Mouse (Mus musculus): ENCODE measurements at regions not wholly inside any gene's neighbourhood (a gene's known extent, or its start where the extent isn't known, plus 50 kb on each side); places are given as distances from the start of the nearest gene placed in this dataset.

DNA sequence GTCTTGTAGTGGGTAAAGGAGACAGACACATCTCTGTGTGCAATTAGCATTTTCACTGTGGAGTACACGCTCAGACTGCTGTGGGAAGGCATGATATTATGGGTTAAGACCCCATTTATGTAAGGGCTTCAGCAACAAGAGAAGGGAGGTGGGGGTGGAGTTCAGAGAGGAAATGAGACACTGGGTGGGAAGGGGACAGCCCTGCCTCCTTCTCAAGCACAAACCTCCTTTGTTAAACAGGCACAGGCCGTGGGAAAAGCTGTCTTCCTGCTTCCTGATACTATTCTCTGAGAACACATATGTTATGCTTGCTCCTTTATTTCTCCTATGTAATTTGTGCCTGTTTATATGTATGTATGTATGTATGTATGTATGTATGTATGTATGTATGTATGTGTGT lies 237.4 kb upstream of the Cxcr4 start:
- no peak for DNase-seq (ENCODE audit: low read depth, low spot score)

DNA sequence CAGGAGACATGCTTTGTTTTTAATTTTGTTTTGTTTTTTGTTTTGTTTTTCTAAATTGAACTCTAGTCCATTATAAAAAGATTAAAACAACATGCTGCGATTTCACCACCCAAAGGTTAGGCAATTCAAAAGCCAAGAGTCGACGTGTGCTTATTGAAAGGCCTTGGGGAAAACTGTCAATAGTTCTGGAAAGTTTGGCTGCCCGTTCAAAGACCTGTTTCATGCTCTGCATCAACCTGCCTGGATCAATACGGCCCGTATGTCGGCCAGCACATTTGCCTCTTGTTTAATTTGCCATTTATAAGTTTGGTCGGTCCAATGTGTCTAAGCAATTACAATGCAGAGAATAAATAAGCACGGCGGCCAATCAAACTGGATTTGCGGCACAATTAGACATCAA lies 234.3 kb upstream of the Cxcr4 start:
- DNase-seq (ENCODE audit: low read depth, low spot score), result no peak

DNA sequence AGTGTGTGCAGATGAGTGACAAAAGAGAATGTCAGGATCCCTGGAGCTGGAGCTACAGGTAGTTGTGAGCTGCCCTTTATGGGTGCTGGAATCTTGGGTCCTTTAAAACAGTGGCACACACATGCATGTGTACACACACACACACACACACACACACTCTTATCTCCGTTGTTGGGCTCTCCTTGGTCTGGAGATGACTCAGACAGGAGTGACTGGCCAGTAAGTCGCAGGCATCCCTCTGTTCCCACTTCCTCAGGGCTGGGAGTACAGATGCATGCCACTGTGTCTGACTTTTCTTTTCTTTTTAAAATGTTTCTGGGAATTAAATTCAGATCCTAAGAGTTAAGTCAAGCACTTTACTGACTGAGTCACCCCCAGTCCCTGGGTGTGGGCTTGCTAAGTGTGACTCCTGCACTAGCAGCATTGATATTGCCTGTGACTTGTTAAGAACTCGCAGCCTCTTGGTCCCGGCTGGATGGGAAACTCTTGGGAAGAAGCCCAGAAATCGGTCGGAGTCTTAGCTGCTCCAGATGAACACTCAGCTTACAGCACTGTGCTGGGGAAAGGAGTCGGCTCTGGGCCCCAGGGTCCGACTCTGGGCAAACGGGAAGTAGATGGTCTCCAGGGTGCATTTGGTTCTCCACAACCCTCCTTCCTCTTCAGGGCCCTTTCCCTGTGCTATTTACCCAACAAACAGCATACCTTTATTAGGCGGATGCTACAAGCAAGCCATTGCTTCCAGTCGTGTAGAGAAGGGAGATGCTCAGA lies 233.0 kb upstream of the Cxcr4 start:
- no peak for DNase-seq (ENCODE audit: low read depth, low spot score)

DNA sequence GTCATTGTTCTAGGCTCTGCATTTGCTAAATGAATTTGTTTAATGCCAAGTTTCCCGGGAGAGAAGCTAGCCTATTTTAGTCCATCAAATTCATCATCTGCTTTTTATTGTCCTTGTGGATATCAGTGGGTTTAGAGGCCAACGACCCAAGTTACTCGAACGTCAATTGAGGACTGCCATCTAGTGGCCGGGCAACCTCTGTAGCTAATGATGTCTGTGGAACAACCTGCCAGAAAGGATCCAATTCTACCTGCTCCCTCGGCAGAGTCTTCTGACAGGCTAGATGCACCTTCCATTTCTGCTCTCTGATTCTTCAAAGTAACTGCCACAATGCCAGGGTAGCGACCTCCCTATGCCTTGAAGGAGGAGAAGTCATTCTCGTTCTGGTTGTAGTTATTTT lies 232.1 kb upstream of the Cxcr4 start:
- peak; percentile 22 for DNase-seq (ENCODE audit: low read depth, low spot score)

DNA sequence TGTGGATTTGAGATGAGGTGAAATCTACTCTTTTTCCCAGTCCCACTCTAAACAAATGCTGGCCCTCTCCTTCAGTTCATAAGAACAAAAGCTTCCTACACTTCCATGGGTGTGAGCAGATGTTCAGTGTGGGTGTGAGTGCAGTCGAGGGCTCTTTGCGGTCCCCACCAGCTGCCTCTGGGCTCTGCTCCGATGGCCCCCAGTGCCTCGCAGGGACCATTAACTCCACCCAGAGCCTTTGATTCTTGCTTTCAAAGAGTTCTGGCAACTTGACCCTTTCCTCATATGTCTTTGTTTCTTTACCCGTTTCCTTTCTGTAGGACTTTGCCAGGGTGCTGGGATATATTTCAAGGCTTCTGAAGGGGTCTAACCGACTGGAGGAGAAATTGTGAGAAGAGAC lies 229.9 kb upstream of the Cxcr4 start:
- no peak for DNase-seq (ENCODE audit: low read depth, low spot score)

DNA sequence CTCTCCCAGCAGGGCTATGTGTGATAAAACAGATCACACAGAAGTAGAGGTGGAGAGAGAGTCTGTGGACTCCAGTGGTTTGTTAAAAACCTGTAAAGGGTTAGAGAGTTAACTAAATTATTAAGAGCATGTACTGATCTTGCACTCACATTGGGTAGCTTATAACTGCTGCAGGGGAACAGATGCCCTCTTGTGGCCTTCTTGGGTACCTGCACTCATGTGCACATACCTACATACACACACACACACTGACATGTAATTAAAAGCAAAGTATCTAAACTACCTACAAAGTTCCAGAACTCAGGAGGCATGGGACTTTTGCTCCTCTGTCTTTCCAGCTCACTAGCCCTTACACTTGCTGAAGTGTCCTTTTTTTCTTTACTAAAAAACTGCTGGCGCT lies 228.4 kb upstream of the Cxcr4 start:
- DNase-seq (ENCODE audit: low read depth, low spot score), result no peak

DNA sequence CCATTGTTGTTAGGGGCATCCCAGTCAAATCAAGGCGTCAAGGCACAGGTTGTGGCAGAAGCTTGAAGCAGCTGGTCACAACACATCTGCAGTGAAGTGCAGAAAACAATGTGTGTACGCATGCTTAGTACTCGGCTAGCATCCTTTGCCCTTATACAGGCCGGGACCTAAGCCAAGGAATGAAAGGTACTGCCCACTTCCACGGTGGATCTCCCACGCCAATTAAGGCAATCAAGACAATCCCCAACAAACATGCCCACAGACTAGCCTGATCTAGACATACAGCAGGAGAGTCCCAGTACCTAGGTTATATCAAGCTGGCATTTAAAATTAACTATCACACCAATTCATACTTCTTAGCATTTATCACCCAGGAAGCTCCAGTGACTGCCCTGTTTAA lies 227.5 kb upstream of the Cxcr4 start:
- DNase-seq (ENCODE audit: low read depth, low spot score), result no peak

DNA sequence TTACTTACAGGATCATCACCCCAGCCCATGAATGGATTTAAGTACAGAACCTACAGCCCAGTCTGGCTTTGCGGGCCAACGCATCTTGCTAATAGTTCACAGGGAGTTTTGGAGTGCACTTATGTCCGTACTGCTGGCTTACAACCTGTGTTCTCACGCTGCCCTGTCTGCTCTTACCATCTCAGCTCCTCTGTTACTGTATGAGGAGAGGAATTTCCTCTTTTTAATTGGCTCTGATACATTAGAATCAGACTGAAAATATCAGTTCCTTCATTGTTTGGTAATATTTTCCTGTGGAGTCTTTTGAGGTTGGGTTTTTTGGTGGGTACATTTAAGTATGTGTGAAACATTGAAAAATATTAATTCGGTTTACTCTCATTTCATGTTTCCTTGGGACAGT lies 221.3 kb upstream of the Cxcr4 start:
- DNase-seq (ENCODE audit: low read depth, low spot score), result no peak

DNA sequence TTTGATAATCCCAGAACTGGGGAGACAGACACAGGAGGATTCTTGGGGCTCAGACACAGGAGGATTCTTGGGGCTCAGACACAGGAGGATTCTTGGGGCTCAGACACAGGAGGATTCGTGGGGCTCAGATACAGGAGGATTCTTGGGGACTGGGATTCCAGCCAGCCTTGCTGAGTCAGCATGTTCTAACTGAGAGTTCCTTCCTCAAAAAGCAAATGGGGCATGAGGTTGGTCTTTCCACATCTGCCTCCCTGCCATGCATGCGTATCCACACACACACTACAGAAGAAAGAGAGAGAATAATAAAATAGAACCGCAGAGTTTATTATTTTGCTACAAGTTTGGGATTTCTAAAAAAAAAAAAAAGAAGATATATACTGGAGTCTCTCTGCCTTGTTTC lies 218.8 kb upstream of the Cxcr4 start:
- no peak for DNase-seq (ENCODE audit: low read depth, low spot score)

DNA sequence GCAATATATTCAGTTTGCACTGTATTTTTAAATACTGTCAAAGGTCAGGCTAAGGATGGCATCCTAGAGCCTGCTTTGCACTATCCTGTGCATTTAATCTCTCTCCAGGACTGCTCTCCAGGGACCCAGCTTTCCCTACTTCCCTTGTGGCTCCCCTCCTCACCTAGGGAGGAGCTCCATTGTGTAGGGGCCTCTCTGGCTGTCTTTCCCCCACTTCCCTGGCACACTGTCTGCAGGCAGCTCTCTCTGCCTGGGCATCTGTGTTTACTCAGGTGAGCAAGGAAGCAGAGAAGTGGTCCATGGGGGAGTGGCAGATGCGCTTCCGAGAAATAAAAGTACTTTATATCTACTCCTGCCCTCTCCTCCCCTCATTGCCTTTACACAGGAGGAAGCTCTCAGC lies 218.0 kb upstream of the Cxcr4 start:
- DNase-seq (ENCODE audit: low read depth, low spot score), result no peak

DNA sequence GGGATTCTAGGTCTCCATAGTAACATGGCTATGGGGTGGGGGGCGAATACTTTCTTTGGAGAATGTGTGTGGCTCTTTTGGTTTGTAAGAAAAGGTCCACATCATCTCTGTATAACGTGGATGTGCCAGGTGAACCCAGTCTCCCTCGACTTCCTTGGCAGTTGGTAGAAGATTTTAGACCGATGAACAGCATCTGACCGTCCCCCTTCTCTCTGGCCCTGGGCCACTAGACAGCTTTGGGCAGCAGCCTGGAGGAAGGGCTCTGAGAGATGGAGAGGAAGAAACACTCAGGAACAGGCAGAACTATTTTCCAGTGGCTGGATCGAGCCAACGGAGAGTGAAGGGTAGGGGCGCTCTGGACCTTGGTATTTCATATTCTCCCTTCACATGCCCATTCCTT lies 217.5 kb upstream of the Cxcr4 start:
- DNase-seq (ENCODE audit: low read depth, low spot score), result no peak

DNA sequence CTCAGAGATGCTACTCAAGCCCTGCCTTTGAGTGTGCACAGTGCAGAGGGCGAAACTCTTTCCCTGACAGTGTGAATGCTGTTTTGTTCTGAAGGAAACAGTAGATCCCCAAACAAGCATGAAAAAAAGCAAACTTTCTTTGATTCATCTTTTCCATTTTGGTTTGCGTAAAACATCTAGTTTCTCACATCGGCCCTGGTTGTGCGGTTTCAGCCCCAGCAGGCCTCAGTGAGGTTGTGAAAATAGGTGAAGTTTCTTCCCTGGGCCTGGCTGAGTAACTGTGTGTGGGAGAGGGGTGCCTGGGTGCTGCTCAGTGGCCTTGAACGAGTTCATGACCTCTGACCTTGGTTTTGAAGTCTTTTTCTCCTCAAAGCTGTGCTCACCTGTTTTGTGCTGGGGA lies 216.5 kb upstream of the Cxcr4 start:
- no peak for DNase-seq (ENCODE audit: low read depth, low spot score)

DNA sequence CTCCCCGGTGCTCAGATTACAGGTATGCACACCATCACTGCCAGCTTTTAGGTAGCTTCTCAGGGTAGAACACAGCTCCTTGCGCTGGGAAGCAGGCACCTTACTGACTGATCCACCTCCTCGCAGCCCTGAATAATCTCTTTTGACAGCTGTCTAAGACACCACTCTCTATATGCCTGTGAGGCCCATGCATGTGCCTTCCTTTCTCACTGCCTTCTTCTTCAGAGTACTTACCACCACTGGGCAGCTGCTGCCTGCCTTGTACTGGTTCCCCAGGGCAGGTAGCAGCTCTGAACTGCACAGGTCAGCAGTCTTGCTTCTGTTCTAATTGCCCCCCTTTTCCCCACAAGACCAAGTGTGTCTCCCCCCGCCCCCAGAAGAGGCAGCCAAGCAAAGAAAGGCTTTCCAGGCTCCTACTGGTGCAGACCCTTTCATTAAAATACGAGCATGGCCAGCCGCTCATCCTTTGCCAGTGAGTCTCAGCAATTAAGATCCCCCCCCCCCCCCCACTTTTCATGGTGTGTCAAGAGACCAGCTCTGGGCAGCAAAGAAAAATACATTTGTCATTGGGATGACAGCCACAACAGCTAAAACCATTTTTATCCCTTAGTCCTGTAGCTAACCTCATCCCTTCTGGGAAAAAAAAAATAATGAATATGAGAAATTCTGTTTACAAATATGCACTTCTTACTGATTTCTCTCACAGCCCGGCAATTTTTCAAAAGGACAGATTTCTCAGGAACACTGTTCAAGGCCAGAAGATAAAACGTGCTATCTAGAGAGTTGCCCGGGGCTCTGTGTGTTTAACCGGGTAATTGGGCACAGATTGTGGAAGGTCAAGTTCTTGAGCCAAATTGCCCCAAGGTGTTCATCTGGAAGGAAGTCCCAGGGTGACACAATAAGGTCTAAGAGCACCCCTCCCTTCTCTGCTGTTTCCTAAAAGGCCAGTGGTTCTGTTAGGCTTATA lies 213.9 kb upstream of the Cxcr4 start:
- DNase-seq (ENCODE audit: low read depth, low spot score), result no peak

DNA sequence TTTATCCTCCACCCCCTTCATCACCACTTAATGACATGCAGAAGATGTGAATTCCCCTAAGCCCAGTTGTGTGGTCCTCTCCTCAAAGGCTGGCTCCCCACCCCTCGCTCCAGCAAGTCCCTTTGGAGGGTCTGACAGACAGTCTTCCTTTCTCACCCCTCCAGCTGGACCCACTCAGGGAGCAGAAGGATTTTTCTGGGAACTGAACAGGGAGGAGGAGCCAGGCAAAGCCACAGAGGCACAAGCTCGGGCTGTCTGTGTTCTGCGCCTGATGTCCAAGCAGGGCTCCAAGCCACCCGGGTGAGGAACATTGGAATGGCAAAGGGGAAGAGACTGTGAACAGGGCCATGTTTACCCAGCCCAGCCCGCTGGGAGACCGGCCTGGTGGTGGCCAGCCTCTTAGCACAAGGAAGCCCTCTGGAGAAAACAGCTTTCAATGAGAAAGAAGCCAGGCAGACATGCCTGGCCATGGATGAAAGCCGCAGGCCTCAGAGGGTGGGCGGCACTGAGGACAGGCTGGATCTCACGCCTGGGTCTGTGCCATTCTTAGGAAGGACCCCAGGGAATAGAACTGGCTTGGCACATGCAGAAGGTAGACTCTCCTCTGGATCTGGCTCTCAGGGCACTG lies 211.5 kb upstream of the Cxcr4 start:
- DNase-seq (ENCODE audit: low read depth, low spot score), result no peak

DNA sequence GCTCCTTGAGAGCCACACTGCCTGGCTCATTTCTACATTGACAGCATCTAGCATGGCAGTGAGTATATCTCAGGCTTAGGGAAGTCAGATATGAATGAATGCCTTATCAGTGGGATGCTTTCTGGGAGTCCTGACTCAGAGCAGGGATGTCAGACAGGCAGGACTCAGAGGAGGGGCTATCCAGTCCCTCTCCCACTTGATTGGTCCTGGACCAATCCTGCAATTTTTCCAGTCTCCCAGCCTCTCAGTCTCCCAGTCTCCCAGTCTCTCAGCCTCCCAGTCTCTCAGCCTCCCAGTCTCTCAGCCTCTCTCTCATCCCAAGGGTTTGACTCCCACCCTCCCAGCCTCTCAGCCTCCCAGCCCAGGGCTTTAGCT lies 211.0 kb upstream of the Cxcr4 start:
- no peak for DNase-seq (ENCODE audit: low read depth, low spot score)

DNA sequence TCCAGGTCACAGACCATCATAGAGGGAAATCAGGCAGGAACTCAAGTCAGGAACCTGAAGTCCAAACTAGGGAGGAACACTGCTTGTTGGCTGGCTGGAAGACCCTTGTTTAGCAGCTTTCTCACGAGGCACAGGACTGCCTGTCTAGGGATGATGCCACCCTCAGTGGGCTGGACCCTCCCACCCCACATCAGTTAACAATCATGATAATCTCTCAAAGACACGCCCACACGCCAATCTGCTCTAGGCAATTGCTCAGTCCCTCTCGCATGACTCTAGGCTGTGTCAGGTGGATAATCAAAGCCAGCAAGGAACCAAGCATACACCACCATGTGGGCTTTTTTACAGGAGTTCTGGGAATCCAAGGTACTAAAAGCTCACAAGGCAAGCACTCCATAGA lies 206.6 kb upstream of the Cxcr4 start:
- no peak for DNase-seq (ENCODE audit: low read depth, low spot score)

DNA sequence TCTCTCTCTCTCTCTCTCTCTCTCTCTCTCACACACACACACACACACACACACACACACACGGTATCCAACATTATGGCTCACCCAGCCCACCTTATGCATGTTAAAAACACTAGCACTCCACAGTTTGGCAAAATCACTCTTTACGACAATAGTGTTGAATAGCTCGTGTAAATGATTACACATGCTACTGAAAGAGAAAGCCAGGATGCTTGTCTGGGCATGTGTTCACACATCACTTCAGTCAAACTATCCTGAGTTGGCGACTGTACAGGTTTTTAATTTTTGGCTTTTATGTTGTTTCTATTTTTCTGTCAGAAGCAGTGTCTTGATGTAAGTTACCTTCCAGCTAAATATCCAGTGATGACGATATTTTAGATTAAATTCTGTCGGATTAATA lies 203.6 kb upstream of the Cxcr4 start:
- no peak for DNase-seq (ENCODE audit: low read depth, low spot score)

DNA sequence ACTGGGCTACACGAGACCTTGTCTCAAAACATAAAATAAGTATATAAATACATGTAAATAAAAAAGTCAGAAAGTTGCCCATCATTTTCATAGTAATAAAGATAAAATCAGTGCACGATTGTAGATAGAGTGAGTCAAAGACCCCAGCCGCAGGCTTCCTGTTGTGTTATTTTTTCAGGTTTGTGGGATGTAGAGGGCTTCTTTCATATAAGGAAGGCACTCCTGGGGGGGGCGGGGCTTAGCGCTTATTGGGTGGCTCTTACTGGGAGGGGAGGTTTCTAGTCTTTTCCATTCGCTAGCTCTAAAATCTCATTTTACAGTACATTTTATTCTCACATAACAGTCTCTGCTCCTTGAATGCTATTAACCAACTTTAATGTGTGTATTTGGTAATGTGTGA lies 198.8 kb upstream of the Cxcr4 start:
- DNase-seq (ENCODE audit: low read depth, low spot score), result no peak

DNA sequence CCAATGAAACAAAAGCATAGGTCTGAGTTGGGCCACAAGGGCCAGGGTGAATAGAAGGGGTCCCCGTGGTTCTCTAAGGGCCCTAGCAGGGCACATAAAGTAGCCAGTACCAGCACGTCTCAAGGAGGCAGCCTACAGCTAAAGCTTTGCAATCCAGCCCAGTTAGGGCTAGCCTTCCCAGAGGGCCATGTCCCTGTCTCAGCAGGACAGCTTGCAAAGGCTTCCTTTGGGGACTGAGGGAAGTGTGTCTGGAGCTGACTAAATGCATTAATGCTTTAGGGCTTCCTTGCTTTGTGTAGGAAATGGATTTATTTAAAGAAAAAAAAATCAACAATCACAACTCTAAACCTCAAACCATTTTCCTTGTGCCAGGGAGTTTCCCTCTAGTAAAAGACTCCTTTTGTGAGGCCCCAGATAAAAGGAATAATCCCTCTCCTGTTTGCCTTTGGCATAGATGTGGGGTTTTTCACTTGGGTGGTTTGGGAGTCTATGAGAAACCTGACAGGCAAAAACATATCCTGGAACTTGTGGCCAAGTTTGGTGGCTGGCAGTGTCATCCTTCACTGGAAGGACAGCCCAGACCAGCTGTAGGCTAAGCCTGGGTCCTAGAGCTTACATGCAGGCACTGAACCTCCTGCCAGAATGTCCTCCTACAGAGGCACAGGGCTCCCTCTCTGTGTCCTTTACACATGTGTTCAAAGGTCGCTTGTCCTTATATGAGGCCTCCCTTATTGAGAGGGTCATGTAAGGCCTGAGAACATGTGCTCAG lies 197.7 kb upstream of the Cxcr4 start:
- no peak for DNase-seq (ENCODE audit: low read depth, low spot score)

DNA sequence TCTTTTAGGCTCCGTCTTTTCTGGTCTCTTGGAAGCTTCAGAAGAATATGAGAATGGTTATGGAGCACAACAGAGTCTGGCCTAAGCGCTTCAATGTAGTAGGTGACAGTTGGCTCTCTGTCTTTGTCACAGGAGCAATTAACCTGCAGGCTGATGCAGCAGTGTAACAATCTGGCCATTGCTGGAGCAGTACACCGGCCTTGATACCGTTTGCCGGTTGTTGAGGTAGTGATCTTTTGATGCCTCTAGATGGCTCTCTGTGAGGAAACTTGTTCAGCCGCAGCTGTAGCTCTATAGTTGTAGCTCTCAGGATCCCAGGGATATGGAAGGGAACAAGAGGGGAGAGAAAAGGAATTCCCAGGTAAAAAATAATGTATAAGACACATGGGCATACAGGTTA lies 196.1 kb upstream of the Cxcr4 start:
- DNase-seq (ENCODE audit: low read depth, low spot score), result no peak

DNA sequence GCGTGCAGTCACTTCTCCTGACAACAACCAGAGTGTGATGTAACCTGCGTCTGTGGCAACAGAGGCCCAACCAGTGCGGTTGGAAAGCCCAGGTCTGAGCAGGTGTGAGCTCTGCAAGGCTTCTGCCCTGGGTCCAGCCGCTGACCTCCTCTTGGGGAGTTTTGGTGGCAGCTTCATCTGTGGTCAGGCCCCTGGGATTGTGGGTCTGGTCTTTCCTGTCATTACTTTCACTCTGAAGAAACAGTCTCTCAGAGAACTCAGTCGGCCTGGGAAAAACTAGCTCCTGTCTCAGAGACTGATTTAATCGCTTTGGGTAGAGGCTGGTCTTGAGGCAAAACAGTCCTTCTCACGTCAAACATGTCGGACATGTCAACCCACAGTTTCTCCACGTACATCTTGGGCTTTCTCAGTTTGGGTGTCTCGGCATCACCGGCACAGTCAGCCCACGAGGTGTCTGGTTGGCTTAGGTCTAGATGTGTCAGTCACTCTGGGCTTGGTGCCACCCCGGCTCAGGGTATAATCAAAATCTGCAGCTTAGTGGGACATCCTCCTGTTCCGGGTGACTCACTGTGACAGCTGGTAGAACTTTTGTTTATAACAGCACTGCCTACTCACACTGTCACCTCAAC lies 195.0 kb upstream of the Cxcr4 start:
- peak; percentile 85 for DNase-seq (ENCODE audit: low read depth, low spot score)
